In genomic region chr2:151037876-151038552, GRCm38 (mm10) we compare ENCODE assay signal across 8 mouse cellular contexts. TPM values are rescaled to one million over a fixed set of nuclear protein-coding genes. Genes with fewer than 3 reads are reported as not detected.
DNase-seq lines count a peak whose midpoint lies in the region; ATAC-seq lines count a peak whose summit lies in the region.

No protein-coding gene starts in this region.

- H3K4me3 ChIP-seq in hindbrain, embryonic 11.5 days (ENCODE audit: low read depth, low read length), result peak overlapping the region; percentile 85

- H3K27ac ChIP-seq in hindbrain, embryonic 11.5 days (ENCODE audit: low read depth, low read length), result no peak overlapping the region

- 76% methylated on average over 18 of the region's 18 CpGs for WGBS in hindbrain, embryonic 11.5 days

- peak overlapping the region; percentile 98 for H3K9ac ChIP-seq in hindbrain, embryonic 11.5 days (ENCODE audit: low read depth, low read length)

- ATAC-seq in hindbrain, embryonic 11.5 days (ENCODE audit: low FRiP score), result no peak
- peak; percentile 36 for ATAC-seq in megakaryocyte, adult 5-6 weeks (ENCODE audit: poor library complexity, severe bottlenecking)

- peak overlapping the region; percentile 76 for H3K4me2 ChIP-seq in hindbrain, embryonic 11.5 days (replicated peaks; ENCODE audit: low read depth, low read length)

- H3K9me3 ChIP-seq in hindbrain, embryonic 11.5 days (ENCODE audit: control insufficient read depth, low read length), result no peaks in the 10 kb centered on the region

- no peaks in the 10 kb centered on the region for H3K36me3 ChIP-seq in hindbrain, embryonic 11.5 days (ENCODE audit: control insufficient read depth, insufficient read depth, low read length)
- no peaks in the 10 kb centered on the region for H3K36me3 ChIP-seq in splenic B cell, adult 2 months (ENCODE audit: control insufficient read depth, insufficient read depth, low read length, poor library complexity, severe bottlenecking)

- 0 out of 2 replicates have a peak, but pooled peaks cover 4% of the 10 kb centered on the region for H3K4me1 ChIP-seq in hindbrain, embryonic 11.5 days (replicated peaks; ENCODE audit: control insufficient read depth, insufficient read depth, low read length)

- peak; percentile 63 for DNase-seq in heart, adult 11 months
- DNase-seq in heart, adult 18-20 months, result no peak
- peak; percentile 35 for DNase-seq in CD4-positive helper T cell, adult 2 months (ENCODE audit: low read depth, low spot score)
- peak; percentile 39 for DNase-seq in cerebellum, adult 9-10 months
- DNase-seq in hindbrain, embryonic 11.5 days (ENCODE audit: low spot score), result peak; percentile 8
- peak; percentile 5 for DNase-seq in splenic B cell, adult 2 months (ENCODE audit: low read depth, low spot score)
- DNase-seq in adrenal gland, postnatal 10 days, result no peak

- H3K27me3 ChIP-seq in hindbrain, embryonic 11.5 days (ENCODE audit: control insufficient read depth, insufficient read depth, low read length), result no peaks in the 10 kb centered on the region
- H3K27me3 ChIP-seq in splenic B cell, adult 2 months (ENCODE audit: control insufficient read depth, insufficient read depth, low read length, poor library complexity, severe bottlenecking), result no peaks in the 10 kb centered on the region

RNA-seq across cellular contexts. Expression of gene Ninl, which starts 1.2 kb away (rescaled TPM):
- total RNA-seq in heart, adult 18-20 months (2021), result 1 to 10 TPM; 2.3 to 3.3 TPM
- 10.7 and 10.9 TPM in 2 replicates for polyA plus RNA-seq in hindbrain, embryonic 11.5 days (2014; fragmentation: Nextera tagmentation; extraction: Ambion mirVana)
- 0.07 and 0.09 TPM in 2 replicates for total RNA-seq in megakaryocyte, adult 5-6 weeks (2015)
- 0.29 and 1.2 TPM in 2 replicates for total RNA-seq in megakaryocyte, adult 5-6 weeks (2017)
- 10 to 100 TPM; 13.1 to 20.1 TPM for total RNA-seq in adrenal gland, postnatal 10 days (2021)

RNA-seq across cellular contexts. Expression of gene Nanp, which starts 1.2 kb away (rescaled TPM):
- total RNA-seq in heart, adult 18-20 months (2021), result 1 to 10 TPM in 1 of 2 experiments, under 1 TPM in 1; 0.69 to 1.8 TPM
- polyA plus RNA-seq in hindbrain, embryonic 11.5 days (2014; fragmentation: Nextera tagmentation; extraction: Ambion mirVana), result 41.8 and 42.4 TPM in 2 replicates
- total RNA-seq in megakaryocyte, adult 5-6 weeks (2015), result 17.3 and 18.7 TPM in 2 replicates
- total RNA-seq in megakaryocyte, adult 5-6 weeks (2017), result 9.6 and 10.5 TPM in 2 replicates
- total RNA-seq in adrenal gland, postnatal 10 days (2021), result 10 to 100 TPM; 12.0 to 14.6 TPM

RNA-seq across cellular contexts. Expression of gene Gm14151, which starts 54.1 kb away (rescaled TPM):
- total RNA-seq in heart, adult 18-20 months (2021), result not detected
- not detected in 2 replicates for polyA plus RNA-seq in hindbrain, embryonic 11.5 days (2014; fragmentation: Nextera tagmentation; extraction: Ambion mirVana)
- total RNA-seq in megakaryocyte, adult 5-6 weeks (2015), result not detected in 2 replicates
- not detected in 2 replicates for total RNA-seq in megakaryocyte, adult 5-6 weeks (2017)
- not detected for total RNA-seq in adrenal gland, postnatal 10 days (2021)

Comparison
In these comparisons a context has a peak if more than half of its experiments do, and no peak if none do; other contexts are left out.
1. DNase-seq: peak in heart, adult 11 months (single experiment), CD4-positive helper T cell, adult 2 months (single experiment), cerebellum, adult 9-10 months (single experiment), hindbrain, embryonic 11.5 days (single experiment) and splenic B cell, adult 2 months (single experiment); none in heart, adult 18-20 months (0 of 2) and adrenal gland, postnatal 10 days (single experiment).